Comparison of ENCODE assay signal across 15 mouse cellular contexts in genomic region chr8:118004391-118004851, GRCm38 (mm10).
DNase-seq lines count a peak whose midpoint lies in the region; ATAC-seq and TF ChIP-seq lines count a peak whose summit lies in the region.
"Had no signal": no experiment of that assay in that cellular context is flagged by ENCODE, and none has a peak within 500 bp of the region (broad histone marks: within the 10 kb centered on the region; RNA-seq: fewer than 3 reads in every experiment).

No protein-coding gene starts in this region.

- H3K27ac ChIP-seq in midbrain, embryonic 13.5 days: no peak overlapping the region; the same call in 1 of the 2 replicates
- H3K27ac ChIP-seq in midbrain, embryonic 16.5 days (ENCODE audit: low read length): no peak overlapping the region
- H3K27ac ChIP-seq in forebrain, postnatal 0 days (ENCODE audit: low read depth, low read length): no peak overlapping the region
- H3K27ac ChIP-seq: hindbrain, embryonic 15.5 days; layer of hippocampus, adult 2 months; limb, embryonic 13.5 days; lung, embryonic 15.5 days had no signal

- no peak overlapping the region for H3K9ac ChIP-seq in midbrain, embryonic 13.5 days (replicated peaks)
- no peak overlapping the region for H3K9ac ChIP-seq in midbrain, embryonic 16.5 days (ENCODE audit: low read depth, low read length)
- H3K9ac ChIP-seq in forebrain, postnatal 0 days: no peak overlapping the region
- H3K9ac ChIP-seq: heart, embryonic 12.5 days; hindbrain, embryonic 15.5 days; limb, embryonic 13.5 days; lung, embryonic 15.5 days had no signal

- peaks cover 4% of the 10 kb centered on the region; the same call in 1 of the 2 replicates for H3K27me3 ChIP-seq in midbrain, embryonic 13.5 days
- no peaks in the 10 kb centered on the region for H3K27me3 ChIP-seq in midbrain, embryonic 16.5 days (ENCODE audit: control insufficient read depth, insufficient read depth, low read depth, low read length)
- H3K27me3 ChIP-seq in forebrain, postnatal 0 days (ENCODE audit: insufficient read depth, low read length): peaks cover 3% of the 10 kb centered on the region; the same call in 1 of the 2 replicates
- H3K27me3 ChIP-seq: hindbrain, embryonic 15.5 days; limb, embryonic 13.5 days; lung, embryonic 15.5 days had no signal

- intact Hi-C loops in left cerebral cortex, postnatal 4 days (cut with DNase I): no loop called here

- 53% methylated on average over 7 of the region's 7 CpGs for WGBS in midbrain, embryonic 13.5 days
- WGBS in midbrain, embryonic 16.5 days: 40% methylated on average over 7 of the region's 7 CpGs
- WGBS in forebrain, postnatal 0 days: 13% methylated on average over 7 of the region's 7 CpGs

- H3K36me3 ChIP-seq in midbrain, embryonic 13.5 days: no peaks in the 10 kb centered on the region
- H3K36me3 ChIP-seq in midbrain, embryonic 16.5 days (ENCODE audit: control insufficient read depth, insufficient read depth, low read length): no peaks in the 10 kb centered on the region
- no peaks in the 10 kb centered on the region for H3K36me3 ChIP-seq in forebrain, postnatal 0 days (ENCODE audit: insufficient read depth)
- H3K36me3 ChIP-seq: heart, embryonic 12.5 days; hindbrain, embryonic 15.5 days; limb, embryonic 13.5 days; lung, embryonic 15.5 days had no signal

- peaks cover 12% of the 10 kb centered on the region for H3K4me1 ChIP-seq in midbrain, embryonic 13.5 days (replicated peaks)
- peaks cover 2% of the 10 kb centered on the region; the same call in 1 of the 2 replicates for H3K4me1 ChIP-seq in midbrain, embryonic 16.5 days (ENCODE audit: control insufficient read depth, insufficient read depth, low read length)
- H3K4me1 ChIP-seq in forebrain, postnatal 0 days (ENCODE audit: insufficient read depth): peaks cover 4% of the 10 kb centered on the region; the same call in 1 of the 2 replicates
- H3K4me1 ChIP-seq: lung, embryonic 15.5 days had no signal

- no peak for TF ChIP-seq CTCF in forebrain, postnatal 0 days (IDR thresholded peaks at IDR 0.05; ENCODE audit: low read depth)

- peak; percentile 77 for ATAC-seq in midbrain, embryonic 13.5 days
- ATAC-seq in midbrain, embryonic 16.5 days: no peak; the same call in 1 of the 2 replicates
- peak; percentile 81 for ATAC-seq in forebrain, postnatal 0 days

- no peaks in the 10 kb centered on the region for H3K9me3 ChIP-seq in midbrain, embryonic 13.5 days
- H3K9me3 ChIP-seq in midbrain, embryonic 16.5 days (replicated peaks; ENCODE audit: control insufficient read depth, low read length, poor library complexity, severe bottlenecking): no peaks in the 10 kb centered on the region
- no peaks in the 10 kb centered on the region for H3K9me3 ChIP-seq in forebrain, postnatal 0 days (ENCODE audit: low read length)
- H3K9me3 ChIP-seq: heart, embryonic 12.5 days; hindbrain, embryonic 15.5 days; limb, embryonic 13.5 days; lung, embryonic 15.5 days had no signal

- no peak overlapping the region for H3K4me2 ChIP-seq in midbrain, embryonic 13.5 days (replicated peaks)
- no peak overlapping the region for H3K4me2 ChIP-seq in midbrain, embryonic 16.5 days (ENCODE audit: low read length)
- H3K4me2 ChIP-seq in forebrain, postnatal 0 days (ENCODE audit: low read depth): no peak overlapping the region
- H3K4me2 ChIP-seq: heart, embryonic 12.5 days; hindbrain, embryonic 15.5 days; limb, embryonic 13.5 days; lung, embryonic 15.5 days had no signal

- DNase-seq in heart, adult 11 months: peak; percentile 68
- no peak for DNase-seq in heart, adult 9 months (ENCODE audit: low spot score in 2 of 2)
- peak; percentile 25 for DNase-seq in forebrain, postnatal 0 days
- DNase-seq in retina, postnatal 7 days (ENCODE audit: low read depth, low spot score): peak; percentile 16
- no peak for DNase-seq in layer of hippocampus, postnatal 25 days (ENCODE audit: extremely low spot score in 1 of 2, low spot score in 1 of 2)
- no peak for DNase-seq in left cerebral cortex, postnatal 4 days
- DNase-seq: cerebellum, adult 18-20 months; thymus, adult 18-20 months had no signal

- no peak overlapping the region for H3K4me3 ChIP-seq in midbrain, embryonic 13.5 days (replicated peaks)
- H3K4me3 ChIP-seq in midbrain, embryonic 16.5 days (ENCODE audit: low read depth, low read length): no peak overlapping the region
- no peak overlapping the region for H3K4me3 ChIP-seq in forebrain, postnatal 0 days (ENCODE audit: low read depth, low read length)
- H3K4me3 ChIP-seq: heart, embryonic 12.5 days; hindbrain, embryonic 15.5 days; layer of hippocampus, adult 2 months; limb, embryonic 13.5 days; lung, embryonic 15.5 days had no signal

Comparison
In these comparisons a context has a peak if more than half of its experiments do, and no peak if none do; other contexts are left out.
1. DNase-seq: peak in heart, adult 11 months (single experiment), forebrain, postnatal 0 days (single experiment) and retina, postnatal 7 days (single experiment); none in heart, adult 9 months (0 of 2), layer of hippocampus, postnatal 25 days (0 of 2) and left cerebral cortex, postnatal 4 days (single experiment).